Mouse (Mus musculus) urinary bladder, adult 18-20 months (tissue): ENCODE results near the gene Gfm2.

ENCODE experiments used
- DNase-seq, 2 experiments: peaks; one replicate each; pipeline ENCODE4 v3.0.0; 2022; ENCODE audit warnings: low spot score in 2 of 2, mixed read lengths in 2 of 2

The Gfm2 gene

GRCm38 (mm10) chr13:97227795-97228194 lies 90.1 kb downstream of the Gfm2 start:
- DNase-seq, result no peak

GRCm38 (mm10) chr13:97230101-97230500 lies 92.4 kb downstream of the Gfm2 start:
- no peak for DNase-seq
